Mouse (Mus musculus) megakaryocyte, embryonic 14.5 days (primary cell): ENCODE measurements around the gene Sec14l3. TPM values are rescaled to one million over a fixed set of nuclear protein-coding genes. Genes with fewer than 3 reads are reported as not detected.

Experiments
- H3K27me3 ChIP-seq: replicated peaks from 2 replicates; pipeline ENCODE3; 2012; ENCODE audit warnings: inconsistent platforms
- H3K36me3 ChIP-seq: replicated peaks from 2 replicates; pipeline ENCODE3; 2012; ENCODE audit warnings: low read length, inconsistent platforms, mixed read lengths
- H3K4me1 ChIP-seq: 2 replicates; pipeline ENCODE4 v1.6.1; 2012; ENCODE audit warnings: inconsistent platforms
- H3K4me3 ChIP-seq: replicated peaks from 2 replicates; pipeline ENCODE3; 2012; ENCODE audit warnings: moderate library complexity, mild to moderate bottlenecking, inconsistent platforms
- H3K9me3 ChIP-seq: 2 replicates; pipeline ENCODE4 v1.6.1; 2012; ENCODE audit warnings: inconsistent platforms
- FLI1 ChIP-seq: IDR thresholded peaks from 2 replicates; pipeline ENCODE4 v1.6.1; 2012; ENCODE audit warnings: low read length, inconsistent platforms, mixed read lengths
- GATA1 ChIP-seq: IDR thresholded peaks from 3 replicates; pipeline ENCODE4 v1.6.1; 2012; ENCODE audit warnings: mixed read lengths, low read length, inconsistent platforms, borderline replicate concordance
- polyA plus RNA-seq: library from polyadenylated mRNA; stranded (reverse); fragments of >175 nt; gene quantifications from 2 replicates; pipeline ENCODE4 v1.2.3, GENCODE M21; 2012; ENCODE audit warnings: low replicate concordance; ENCODE audit not compliant: insufficient read depth

Gene Sec14l3
- polyA plus RNA-seq, 1 experiment, result not detected

DNA sequence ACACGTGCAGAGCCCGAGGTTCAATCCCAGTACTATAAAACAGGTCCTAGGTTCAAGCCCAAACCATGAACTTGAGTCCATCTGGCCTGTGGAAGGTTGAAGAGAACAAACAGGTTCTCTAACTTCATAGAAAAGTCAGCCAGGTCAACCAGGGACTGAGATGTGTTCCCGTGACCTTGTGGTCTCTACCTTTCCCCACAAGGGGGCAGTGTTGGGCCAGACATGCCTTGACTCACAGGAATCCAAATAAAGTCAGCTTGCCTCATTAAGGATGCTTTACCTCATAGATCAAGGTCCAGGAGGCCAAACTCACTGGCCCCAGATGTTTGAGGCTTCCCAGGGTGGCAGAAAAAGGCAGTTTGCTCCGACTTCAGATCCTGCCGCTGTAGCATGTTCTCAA is 11.1 kb upstream of the Sec14l3 start:
- no peak overlapping the region for H3K4me3 ChIP-seq
- H3K4me1 ChIP-seq, result no peaks in the 10 kb centered on the region
- H3K27me3 ChIP-seq, result peaks cover 25% of the 10 kb centered on the region
- peaks cover 2% of the 10 kb centered on the region for H3K9me3 ChIP-seq
- TF ChIP-seq GATA1 (no peak), FLI1 (no peak)
- H3K36me3 ChIP-seq, result no peaks in the 10 kb centered on the region

DNA sequence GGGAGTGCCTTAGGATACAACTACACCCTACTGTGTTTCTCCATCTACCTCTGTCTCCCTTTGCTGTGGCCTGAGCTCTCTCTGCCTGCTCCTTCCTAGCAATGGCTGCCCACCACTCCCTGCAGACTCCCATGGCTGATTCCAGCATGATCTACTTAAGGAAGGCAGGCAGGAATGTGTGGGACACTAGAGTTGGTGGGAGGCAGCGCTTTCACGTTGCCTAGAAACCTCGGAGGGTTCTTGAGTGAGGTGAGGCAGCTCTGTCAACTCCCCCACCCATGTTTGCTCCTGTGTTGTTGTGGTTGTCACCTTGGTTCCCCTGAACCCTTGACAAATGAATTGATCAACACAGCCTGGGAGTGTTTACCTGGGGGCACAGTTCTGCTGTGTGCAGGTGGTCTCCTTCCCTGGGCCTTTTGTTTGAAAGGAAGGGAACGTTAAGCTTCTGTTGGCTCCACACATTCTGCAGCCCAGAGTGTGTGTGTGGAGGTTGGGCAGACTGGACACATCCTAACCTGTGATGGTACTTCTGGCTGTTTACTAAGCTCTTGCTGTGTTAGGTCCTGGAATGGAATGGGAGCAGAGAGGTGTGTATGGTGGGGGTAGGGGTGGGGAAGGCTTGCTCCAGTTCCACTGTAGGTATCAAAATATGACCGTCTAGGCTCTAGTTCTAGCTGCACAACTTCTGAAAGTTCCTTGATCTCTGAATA is 3.6 kb upstream of the Sec14l3 start:
- no peak overlapping the region for H3K4me3 ChIP-seq
- TF ChIP-seq FLI1 (no peak), GATA1 (no peak)
- no peaks in the 10 kb centered on the region for H3K4me1 ChIP-seq
- no peaks in the 10 kb centered on the region for H3K36me3 ChIP-seq
- peaks cover 61% of the 10 kb centered on the region for H3K27me3 ChIP-seq
- no peaks in the 10 kb centered on the region for H3K9me3 ChIP-seq

DNA sequence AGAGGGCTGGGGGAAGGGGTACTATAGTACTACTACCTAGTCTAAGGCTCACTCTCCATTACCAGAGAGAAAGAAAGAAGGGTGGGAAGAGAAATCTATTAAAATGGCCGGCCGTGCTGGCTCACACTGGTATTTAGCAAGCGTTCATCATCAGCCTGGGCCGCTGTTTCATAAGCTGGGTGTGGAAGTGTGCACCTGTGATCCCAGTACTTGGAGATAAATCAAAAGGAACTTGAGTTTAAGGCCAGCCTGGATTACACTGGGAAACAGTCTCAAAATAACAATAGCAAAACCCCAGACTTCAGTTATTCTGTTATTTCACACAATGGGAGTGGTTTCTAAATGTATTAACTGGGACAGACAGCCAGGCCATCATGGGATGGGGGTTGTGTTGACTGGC is 2.1 kb upstream of the Sec14l3 start:
- Histone ChIP-seq H3K36me3 (no peaks in the 10 kb centered on the region), H3K9me3 (no peaks in the 10 kb centered on the region), H3K4me3 (no peak overlapping the region), H3K4me1 (no peaks in the 10 kb centered on the region), H3K27me3 (peaks cover 59% of the 10 kb centered on the region)
- TF ChIP-seq FLI1 (no peak), GATA1 (no peak)

DNA sequence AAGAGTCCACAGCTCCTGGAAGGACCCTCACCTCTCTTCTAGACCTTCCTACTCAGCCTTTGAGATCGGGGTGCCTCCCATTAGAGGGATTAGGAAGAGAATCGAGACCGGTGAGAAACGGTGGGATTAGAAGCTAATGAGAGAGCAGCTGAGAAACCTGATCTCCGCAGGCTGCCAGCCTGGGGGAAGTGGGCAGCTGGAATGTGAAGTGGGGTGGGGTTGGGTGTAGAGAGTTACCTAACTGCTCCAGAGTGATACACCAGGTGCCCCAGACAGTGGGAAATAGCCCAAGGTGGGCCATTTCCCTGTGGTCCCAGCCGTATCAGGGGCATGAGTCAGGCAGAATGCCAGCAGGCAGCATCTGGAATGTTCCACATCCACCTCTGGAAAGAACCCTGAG is 1.7 kb upstream of the Sec14l3 start:
- peaks cover 61% of the 10 kb centered on the region for H3K27me3 ChIP-seq
- no peaks in the 10 kb centered on the region for H3K36me3 ChIP-seq
- H3K9me3 ChIP-seq, result no peaks in the 10 kb centered on the region
- no peaks in the 10 kb centered on the region for H3K4me1 ChIP-seq
- TF ChIP-seq FLI1, result no peak
- no peak for TF ChIP-seq GATA1
- no peak overlapping the region for H3K4me3 ChIP-seq

DNA sequence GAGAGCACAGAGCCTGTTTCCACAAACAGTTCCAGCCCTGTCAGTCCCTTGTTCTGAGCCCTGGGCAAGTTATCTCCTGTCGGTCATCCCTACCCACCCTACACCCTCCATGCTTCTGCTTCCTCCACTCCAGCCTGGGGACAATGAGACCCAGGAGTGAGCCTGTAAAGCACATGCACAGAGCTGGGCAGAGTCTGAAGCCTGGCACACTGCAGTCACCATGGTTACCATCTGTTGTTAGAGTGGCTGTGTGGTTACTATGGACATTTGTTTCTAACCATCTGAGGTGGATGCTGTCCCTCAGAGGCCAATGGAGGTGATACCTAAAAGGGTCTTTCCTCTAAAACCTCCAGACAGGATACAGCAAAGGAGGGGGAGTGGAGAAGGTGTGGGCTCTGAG is 5.0 kb downstream of the Sec14l3 start:
- Histone ChIP-seq H3K36me3 (no peaks in the 10 kb centered on the region), H3K9me3 (no peaks in the 10 kb centered on the region), H3K4me3 (no peak overlapping the region), H3K4me1 (no peaks in the 10 kb centered on the region), H3K27me3 (peaks cover 33% of the 10 kb centered on the region)
- TF ChIP-seq GATA1 (no peak), FLI1 (no peak)

DNA sequence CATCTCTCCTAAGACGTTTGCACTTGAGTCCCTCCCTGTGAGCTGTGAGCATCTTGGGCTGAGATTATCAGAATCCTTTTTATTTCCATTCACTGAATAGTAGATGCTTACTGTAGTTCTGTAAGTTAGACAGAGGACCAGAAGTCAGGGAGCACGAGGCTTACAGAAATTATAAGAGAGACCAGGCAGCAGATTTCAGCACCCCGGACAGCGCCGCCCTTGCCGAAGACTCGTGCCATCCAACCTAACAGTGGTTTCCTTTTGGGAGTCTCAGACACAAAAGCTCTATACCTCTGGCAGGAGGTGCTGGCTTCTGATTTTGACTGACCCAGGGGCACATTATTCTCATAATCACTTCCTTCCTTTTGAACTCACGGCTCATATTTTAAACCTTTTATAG is 12.0 kb downstream of the Sec14l3 start:
- Histone ChIP-seq H3K4me3 (no peak overlapping the region), H3K36me3 (no peaks in the 10 kb centered on the region), H3K9me3 (peaks cover 9% of the 10 kb centered on the region), H3K4me1 (no peaks in the 10 kb centered on the region), H3K27me3 (peaks cover 32% of the 10 kb centered on the region)
- TF ChIP-seq GATA1 (no peak), FLI1 (no peak)

DNA sequence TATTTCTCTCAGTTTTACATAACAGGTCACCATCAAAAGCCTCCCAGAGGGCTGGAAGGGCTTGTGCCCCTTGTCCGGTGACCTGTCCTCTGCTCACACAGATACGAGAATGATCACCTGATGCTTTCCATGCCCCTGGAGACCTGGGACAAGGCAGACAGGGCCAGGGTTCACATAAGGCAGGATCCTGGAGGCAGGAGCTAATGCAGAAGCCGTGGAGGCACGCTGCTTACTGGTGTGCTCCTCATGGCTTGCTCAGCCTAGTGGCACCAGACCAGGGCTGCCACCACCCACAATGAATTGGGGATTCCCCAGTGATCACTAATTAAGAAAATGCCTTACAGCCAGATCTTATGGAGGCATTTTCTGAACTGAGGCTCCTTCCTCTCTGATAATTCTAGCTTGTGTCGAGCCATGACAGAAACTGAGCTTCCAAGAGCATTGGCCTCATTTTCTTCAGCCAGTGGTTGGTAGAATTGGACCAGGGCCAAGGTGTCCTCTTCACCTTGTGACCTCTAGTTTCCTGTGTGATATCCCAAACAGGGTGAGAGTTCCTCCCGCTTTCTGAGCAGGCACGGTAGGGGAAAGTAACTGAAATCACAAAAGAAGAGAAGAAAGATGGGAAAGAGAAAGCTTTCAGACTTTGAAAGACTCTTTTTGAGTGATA is 13.8 kb downstream of the Sec14l3 start:
- TF ChIP-seq FLI1 (no peak), GATA1 (no peak)
- Histone ChIP-seq H3K36me3 (no peaks in the 10 kb centered on the region), H3K27me3 (peaks cover 27% of the 10 kb centered on the region), H3K4me1 (no peaks in the 10 kb centered on the region), H3K9me3 (peaks cover 24% of the 10 kb centered on the region), H3K4me3 (no peak overlapping the region)

DNA sequence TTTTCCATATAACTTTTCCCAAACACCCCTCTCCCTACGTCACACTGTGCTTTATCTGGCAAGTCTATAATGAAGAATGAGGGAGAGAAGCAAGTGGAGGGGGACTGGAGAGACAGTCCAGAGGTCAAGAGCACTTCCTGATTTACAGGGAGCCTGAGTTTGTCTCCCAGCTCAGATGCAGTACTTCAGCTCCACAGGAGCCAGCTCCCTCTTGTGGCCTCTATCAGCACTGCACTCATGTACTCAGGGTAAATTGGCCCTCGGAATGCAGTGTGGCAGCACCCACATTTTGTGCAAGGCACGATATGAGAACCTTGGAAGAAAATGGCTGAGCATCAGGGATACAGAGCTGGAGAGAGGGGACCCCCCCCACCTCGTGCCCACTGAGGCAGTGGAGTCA is 15.6 kb downstream of the Sec14l3 start:
- Histone ChIP-seq H3K27me3 (peaks cover 29% of the 10 kb centered on the region), H3K4me3 (no peak overlapping the region), H3K9me3 (peaks cover 34% of the 10 kb centered on the region), H3K4me1 (no peaks in the 10 kb centered on the region), H3K36me3 (no peaks in the 10 kb centered on the region)
- no peak for TF ChIP-seq GATA1
- TF ChIP-seq FLI1, result no peak

DNA sequence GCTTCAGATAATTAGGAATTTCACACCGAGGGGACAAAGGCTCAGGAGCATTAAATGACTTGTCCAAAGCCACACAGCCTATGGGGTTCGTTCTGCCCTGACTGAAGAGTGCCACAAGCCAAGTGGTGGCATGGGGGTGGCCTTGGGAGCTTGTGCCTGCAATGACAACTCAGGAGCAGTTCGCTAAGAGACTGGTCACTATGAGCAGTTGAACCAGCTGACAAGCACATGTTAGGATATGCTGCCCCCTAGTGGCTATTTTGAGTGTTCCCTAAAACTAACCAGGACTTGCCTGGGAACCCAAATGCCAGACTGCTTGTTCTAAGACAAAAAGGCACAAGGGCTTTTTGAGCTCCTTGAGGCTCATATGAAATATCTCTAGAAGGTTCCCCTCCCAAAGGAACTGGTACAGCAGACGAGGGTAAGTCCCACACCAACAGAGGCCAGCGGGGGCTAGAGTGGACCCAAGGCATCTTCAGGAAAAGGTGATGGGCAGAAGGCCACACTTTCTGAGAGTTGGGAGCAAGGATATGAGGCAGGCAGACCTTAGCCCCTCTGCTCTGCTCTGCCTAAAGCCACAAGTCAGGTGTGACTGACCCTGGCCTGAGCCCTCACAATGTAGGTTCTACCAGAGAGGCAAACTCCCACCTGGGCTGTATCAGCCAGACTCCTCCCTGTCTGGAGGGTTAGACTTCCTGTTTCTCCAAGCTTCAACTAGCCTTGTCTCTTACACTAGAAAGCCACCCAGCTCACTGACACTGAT is 18.9 kb downstream of the Sec14l3 start:
- TF ChIP-seq FLI1 (no peak), GATA1 (no peak)
- Histone ChIP-seq H3K36me3 (no peaks in the 10 kb centered on the region), H3K4me3 (no peak overlapping the region), H3K4me1 (peaks cover 12% of the 10 kb centered on the region), H3K9me3 (peaks cover 57% of the 10 kb centered on the region), H3K27me3 (peaks cover 33% of the 10 kb centered on the region)

DNA sequence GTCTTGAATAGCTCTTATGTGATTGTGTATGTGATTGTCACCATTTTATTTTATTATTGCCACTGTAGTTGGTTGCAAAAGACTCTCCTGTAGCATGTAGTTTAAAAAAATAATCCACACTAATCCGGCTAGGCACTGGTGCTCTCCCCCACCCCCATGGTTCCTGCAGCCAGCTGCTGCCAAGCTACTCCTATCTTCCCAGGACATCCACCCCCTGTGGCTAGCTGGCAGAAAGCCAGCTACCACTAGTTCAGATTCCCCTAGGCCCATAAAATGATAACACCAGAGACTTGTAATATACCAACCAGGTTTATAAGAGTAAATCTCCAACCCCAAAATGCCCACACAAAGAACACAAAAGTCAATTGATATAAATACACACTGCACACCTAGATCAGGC is 21.6 kb downstream of the Sec14l3 start:
- TF ChIP-seq FLI1 (no peak), GATA1 (no peak)
- peaks cover 8% of the 10 kb centered on the region for H3K36me3 ChIP-seq
- peaks cover 12% of the 10 kb centered on the region for H3K4me1 ChIP-seq

More for the DNA sequence above, 21.6 kb downstream of the Sec14l3 start:
- peaks cover 75% of the 10 kb centered on the region for H3K9me3 ChIP-seq
- no peak overlapping the region for H3K4me3 ChIP-seq
- H3K27me3 ChIP-seq, result peaks cover 21% of the 10 kb centered on the region
